Mouse (Mus musculus): ENCODE results near the gene Dcaf15. TPM values are rescaled to one million over a fixed set of nuclear protein-coding genes. Genes with fewer than 3 reads are reported as not detected.

Gene Dcaf15
- polyA plus RNA-seq, 1 experiment from 2014 or later, result 6.8 TPM

DNA sequence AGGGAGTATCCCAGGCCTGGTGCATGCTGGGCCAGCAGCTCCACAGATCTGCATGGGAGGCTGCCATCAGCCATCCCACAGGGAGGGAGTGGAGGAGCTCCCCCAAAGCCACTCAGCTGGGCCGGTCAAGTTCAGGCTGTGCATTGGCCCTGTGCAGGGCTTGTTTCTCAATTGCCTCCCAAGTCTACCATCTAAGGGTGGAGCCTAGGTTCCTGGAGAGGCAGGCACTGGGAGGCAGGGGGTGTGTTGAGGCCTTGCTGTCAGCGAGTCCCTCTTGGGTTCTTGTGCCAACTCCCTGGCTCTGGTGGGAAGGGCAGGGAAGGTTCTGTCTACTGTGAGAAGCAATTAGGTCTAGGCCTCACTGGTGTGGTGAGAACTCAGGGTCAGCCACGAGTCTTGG is 32.6 kb downstream of the Dcaf15 start:
- Histone ChIP-seq H3K4me1 (peaks cover 48% of the 10 kb centered on the region), H3K36me3 (peaks cover 3% of the 10 kb centered on the region; the same call in 1 of the 2 replicates), H3K27me3 (replicated peaks) (no peaks in the 10 kb centered on the region), H3K4me2 (no peak overlapping the region), H3K9ac (no peak overlapping the region), H3K27ac (peak overlapping the region; percentile 11; the same call in 1 of the 2 replicates), H3K9me3 (no peaks in the 10 kb centered on the region), H3K4me3 (replicated peaks) (no peak overlapping the region)
- no peak for ATAC-seq (ENCODE audit: insufficient read depth, low FRiP score, low read depth)
- WGBS, result 79% methylated on average over 3 of the region's 3 CpGs

DNA sequence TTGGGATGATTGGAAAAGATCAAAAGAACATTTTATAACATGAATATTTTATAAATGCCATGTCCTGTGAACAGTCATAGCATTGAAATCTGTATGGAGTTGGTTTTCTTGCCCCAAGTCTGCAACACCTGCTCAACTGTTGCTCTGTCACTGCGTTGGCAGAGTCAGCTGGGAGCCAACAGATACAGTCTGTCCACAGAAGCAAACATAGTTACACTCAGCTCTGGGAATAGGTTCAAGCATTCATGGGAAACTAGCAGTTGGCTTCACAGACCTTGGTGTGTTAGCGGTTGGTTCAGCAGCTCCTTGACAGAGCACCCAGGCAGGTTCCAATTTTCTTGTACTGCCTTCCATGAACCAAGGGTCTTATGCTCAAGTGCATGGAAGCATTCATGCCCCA is 33.9 kb downstream of the Dcaf15 start:
- no peak overlapping the region for H3K4me2 ChIP-seq
- H3K4me3 ChIP-seq (replicated peaks), result no peak overlapping the region
- WGBS, result 79% methylated on average over 2 of the region's 2 CpGs
- H3K36me3 ChIP-seq, result peaks cover 3% of the 10 kb centered on the region; the same call in 1 of the 2 replicates
- no peak overlapping the region for H3K9ac ChIP-seq
- ATAC-seq (ENCODE audit: insufficient read depth, low FRiP score, low read depth), result no peak
- no peaks in the 10 kb centered on the region for H3K27me3 ChIP-seq (replicated peaks)
- H3K9me3 ChIP-seq, result no peaks in the 10 kb centered on the region
- H3K27ac ChIP-seq, result no peak overlapping the region
- H3K4me1 ChIP-seq, result peaks cover 48% of the 10 kb centered on the region

DNA sequence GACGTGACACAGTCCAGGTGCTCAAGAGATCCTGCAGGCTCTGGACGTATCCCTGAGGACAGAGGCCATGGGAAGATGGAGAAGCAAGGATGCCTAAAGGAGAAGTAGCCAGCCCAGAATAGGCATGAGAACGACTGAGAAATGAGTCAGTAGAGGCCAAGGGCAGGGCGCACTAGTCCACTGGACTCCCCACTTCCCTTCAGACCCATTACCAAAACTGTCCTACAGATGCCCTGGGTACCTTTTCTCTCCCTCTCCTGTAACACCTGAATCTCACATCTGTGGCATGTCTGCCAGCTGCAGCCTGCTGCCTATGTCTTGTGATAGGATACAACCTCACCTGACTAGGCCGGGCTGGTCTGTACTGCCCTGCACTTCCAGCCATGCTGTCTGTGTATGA is 34.3 kb downstream of the Dcaf15 start:
- no peaks in the 10 kb centered on the region for H3K27me3 ChIP-seq (replicated peaks)
- no peaks in the 10 kb centered on the region for H3K9me3 ChIP-seq
- no peak for ATAC-seq (ENCODE audit: insufficient read depth, low FRiP score, low read depth)
- no peak overlapping the region for H3K9ac ChIP-seq
- H3K4me3 ChIP-seq (replicated peaks), result no peak overlapping the region
- peaks cover 48% of the 10 kb centered on the region for H3K4me1 ChIP-seq
- 76% methylated on average over 5 of the region's 5 CpGs for WGBS
- H3K27ac ChIP-seq, result no peak overlapping the region
- no peak overlapping the region for H3K4me2 ChIP-seq
- H3K36me3 ChIP-seq, result peaks cover 3% of the 10 kb centered on the region; the same call in 1 of the 2 replicates

DNA sequence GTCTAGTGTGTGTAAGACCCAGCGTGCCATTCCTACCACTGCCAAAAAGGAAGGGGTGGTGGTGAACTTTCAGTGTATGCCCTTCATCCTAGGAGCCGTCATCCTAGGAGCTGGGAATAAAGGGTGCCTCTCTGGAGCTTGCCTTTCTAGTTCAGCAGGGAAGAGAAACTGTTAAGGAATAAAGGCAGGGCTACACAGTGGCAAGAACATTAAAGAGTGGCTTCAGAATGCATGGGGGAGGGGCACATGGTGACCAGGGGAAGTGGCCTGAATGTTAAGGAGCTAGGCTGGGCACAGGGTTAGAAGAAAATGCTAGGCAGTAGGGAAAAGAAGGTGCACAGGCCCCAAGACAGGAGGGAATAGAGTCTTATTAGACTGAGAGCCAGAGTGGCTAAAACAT is 34.8 kb downstream of the Dcaf15 start:
- Histone ChIP-seq H3K27ac (no peak overlapping the region), H3K27me3 (replicated peaks) (no peaks in the 10 kb centered on the region), H3K9ac (no peak overlapping the region), H3K9me3 (no peaks in the 10 kb centered on the region), H3K4me2 (no peak overlapping the region), H3K4me3 (replicated peaks) (no peak overlapping the region), H3K36me3 (no peaks in the 10 kb centered on the region), H3K4me1 (peaks cover 48% of the 10 kb centered on the region)
- ATAC-seq (ENCODE audit: insufficient read depth, low FRiP score, low read depth), result no peak
- 57% methylated on average over 2 of the region's 2 CpGs for WGBS

DNA sequence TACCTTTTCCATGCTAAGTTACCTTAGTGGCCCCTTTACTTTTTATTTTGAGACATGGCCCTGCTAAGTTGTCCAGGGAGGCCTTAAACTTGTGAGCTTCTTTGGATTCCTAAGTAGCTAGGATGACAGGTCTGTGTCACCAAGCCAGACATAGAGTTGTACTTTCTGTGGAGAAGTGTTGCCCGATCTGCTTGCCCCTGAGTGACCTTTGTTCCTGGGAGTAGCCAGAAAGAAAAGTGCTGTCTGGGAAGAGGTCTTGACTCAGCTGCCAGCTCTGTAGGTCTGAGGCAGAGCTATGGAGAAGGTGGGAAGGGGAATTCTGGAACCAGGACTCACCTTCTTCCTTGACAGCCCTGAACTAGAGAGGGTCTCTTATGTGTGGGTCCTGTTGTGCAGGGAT is 35.4 kb downstream of the Dcaf15 start:
- Histone ChIP-seq H3K4me1 (peaks cover 48% of the 10 kb centered on the region), H3K36me3 (no peaks in the 10 kb centered on the region), H3K27me3 (replicated peaks) (no peaks in the 10 kb centered on the region), H3K9ac (no peak overlapping the region), H3K4me3 (replicated peaks) (no peak overlapping the region), H3K4me2 (no peak overlapping the region), H3K27ac (no peak overlapping the region), H3K9me3 (no peaks in the 10 kb centered on the region)
- ATAC-seq (ENCODE audit: insufficient read depth, low FRiP score, low read depth), result no peak
- 27% methylated on average over 1 of the region's 1 CpGs for WGBS

DNA sequence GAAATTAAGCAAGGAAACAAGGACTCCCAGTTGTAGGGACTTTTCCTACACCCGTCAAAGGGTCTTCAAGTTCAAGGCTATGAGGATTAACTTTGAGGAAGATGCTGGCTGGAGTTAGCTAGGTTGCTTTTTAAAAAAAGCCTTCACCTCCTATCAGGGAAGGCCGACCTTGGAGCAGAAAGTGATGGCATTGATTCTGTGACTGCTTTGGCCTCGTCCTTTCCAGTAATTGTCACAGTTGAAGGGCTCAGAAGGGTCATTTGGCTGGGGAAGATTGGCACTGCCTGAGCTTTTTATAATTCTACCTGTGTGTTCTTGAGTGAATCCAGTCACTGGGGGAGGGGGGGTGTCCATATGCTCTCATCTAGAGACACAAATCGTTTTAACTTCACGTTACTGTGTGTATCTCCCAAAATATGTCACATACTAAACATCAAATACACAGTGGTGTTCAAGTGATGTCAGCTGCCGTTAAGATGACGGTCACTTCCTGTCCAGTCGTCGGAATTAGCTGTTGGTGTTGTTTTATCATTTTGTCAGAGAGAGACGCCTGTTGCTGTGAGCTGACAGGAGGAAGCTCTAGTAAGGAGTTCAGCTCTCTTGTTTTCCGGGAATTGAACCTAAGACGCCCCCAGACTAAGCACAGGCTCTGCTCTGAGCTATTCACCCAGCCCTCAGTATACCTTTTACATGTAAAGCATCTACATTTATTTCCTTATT is 36.1 kb downstream of the Dcaf15 start:
- Histone ChIP-seq H3K4me1 (peaks cover 48% of the 10 kb centered on the region), H3K4me3 (replicated peaks) (no peak overlapping the region), H3K27me3 (replicated peaks) (no peaks in the 10 kb centered on the region), H3K9ac (no peak overlapping the region), H3K36me3 (no peaks in the 10 kb centered on the region), H3K9me3 (no peaks in the 10 kb centered on the region), H3K27ac (no peak overlapping the region), H3K4me2 (peak overlapping the region; percentile 53; the same call in 1 of the 2 replicates)
- WGBS, result 47% methylated on average over 12 of the region's 12 CpGs
- no peak for ATAC-seq (ENCODE audit: insufficient read depth, low FRiP score, low read depth)

DNA sequence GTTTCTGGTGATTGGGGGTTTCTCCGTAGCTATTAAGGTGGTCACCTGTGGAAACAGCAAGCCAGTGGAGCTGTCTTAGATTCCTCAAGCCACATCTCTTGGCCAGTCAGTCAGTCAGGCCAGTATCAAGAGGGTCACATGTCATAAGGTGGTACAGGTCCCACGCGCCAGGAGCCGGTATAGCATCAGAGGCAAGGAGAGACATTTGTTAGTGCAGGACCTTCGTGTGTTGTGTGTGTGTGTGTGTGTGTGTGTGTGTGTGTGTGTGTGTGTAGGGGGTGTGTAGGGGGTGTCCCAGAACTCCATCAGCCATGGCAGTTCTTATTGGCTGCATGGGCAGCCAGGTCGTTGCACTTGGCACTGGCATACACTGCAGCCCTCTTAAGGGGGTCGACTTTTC is 36.7 kb downstream of the Dcaf15 start:
- Histone ChIP-seq H3K27ac (0 out of 2 replicates have a peak overlapping the region, but pooled peaks have one; percentile 0), H3K4me2 (peak overlapping the region; percentile 53), H3K4me1 (peaks cover 42% of the 10 kb centered on the region), H3K9me3 (no peaks in the 10 kb centered on the region), H3K4me3 (replicated peaks) (peak overlapping the region; percentile 89), H3K27me3 (replicated peaks) (no peaks in the 10 kb centered on the region), H3K36me3 (no peaks in the 10 kb centered on the region), H3K9ac (no peak overlapping the region)
- WGBS, result 78% methylated on average over 7 of the region's 7 CpGs
- no peak for ATAC-seq (ENCODE audit: insufficient read depth, low FRiP score, low read depth)

DNA sequence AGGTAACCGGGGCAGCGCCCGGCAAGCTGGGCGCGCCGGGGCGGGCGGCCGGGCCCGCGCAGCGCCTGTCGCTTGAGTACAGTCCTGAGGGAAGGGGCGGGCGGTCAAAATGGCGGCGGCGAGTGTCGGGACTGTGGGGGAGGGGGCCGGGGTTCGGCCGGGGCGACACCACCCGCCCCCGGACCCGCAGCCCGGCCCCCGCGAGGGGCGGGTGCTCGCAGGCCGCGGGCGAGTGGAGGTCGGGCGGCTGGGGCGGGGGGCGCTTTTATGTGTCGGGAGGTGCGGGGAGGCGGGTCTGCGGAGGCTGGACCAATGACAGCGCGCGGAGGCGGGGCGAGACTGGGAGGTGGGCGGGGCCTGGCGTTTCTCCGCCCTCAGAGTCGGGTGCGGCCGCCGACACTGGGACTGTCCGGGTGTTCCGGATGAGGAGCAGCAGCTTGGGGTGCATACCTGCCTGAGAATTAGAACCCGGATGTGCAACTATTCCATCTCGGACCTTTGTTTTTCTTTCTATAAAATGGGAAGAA is 37.5 kb downstream of the Dcaf15 start:
- peak overlapping the region; percentile 53 for H3K4me2 ChIP-seq
- H3K4me1 ChIP-seq, result peaks cover 35% of the 10 kb centered on the region
- no peaks in the 10 kb centered on the region for H3K27me3 ChIP-seq (replicated peaks)
- peak overlapping the region; percentile 89 for H3K4me3 ChIP-seq (replicated peaks)
- no peaks in the 10 kb centered on the region for H3K9me3 ChIP-seq
- peak overlapping the region; percentile 76 for H3K9ac ChIP-seq
- peak overlapping the region; percentile 98 for H3K27ac ChIP-seq
- peak; percentile 57 for ATAC-seq (ENCODE audit: insufficient read depth, low FRiP score, low read depth)
- WGBS, result under 1% methylated on average over 49 of the region's 58 CpGs
- no peaks in the 10 kb centered on the region for H3K36me3 ChIP-seq

DNA sequence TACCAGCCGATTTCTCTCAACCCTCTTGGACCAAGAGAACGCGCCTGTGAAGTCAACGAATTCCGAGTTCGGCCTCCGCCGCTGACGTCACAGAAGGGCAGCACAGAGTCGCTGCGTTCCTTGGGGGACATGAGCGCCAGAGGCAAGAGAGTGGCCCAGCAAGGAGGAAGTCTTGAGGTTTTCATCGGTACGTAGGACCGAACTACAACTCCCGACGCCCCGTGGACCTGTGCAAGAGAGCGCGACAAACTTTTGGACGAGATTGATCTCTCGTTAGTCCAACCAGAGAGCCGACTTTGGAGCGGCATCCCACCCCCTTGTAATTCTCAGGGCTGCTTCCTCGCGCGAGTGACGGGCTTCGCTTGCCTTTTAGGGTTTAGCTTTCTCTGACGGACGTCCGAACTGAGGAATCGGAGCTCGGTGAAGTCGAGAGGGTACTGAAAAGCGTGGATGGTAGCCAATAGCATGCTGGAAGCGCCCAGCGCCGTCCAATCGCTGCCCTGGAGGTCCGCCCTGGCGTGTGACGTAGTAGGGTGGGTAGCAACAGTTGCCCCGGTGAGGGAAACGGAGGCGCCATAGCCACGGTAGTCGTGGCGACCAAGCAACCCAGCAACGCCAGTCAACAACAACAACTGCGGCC is 38.2 kb downstream of the Dcaf15 start, which contains the start of gene Rfx1:
Gene Rfx1, plus strand, starts transcription at position 544 of the 640 bp plus-strand sequence.
- Histone ChIP-seq H3K27ac (peak within 1 kb of the TSS; percentile 98), H3K4me3 (replicated peaks) (peak within 1 kb of the TSS; percentile 89), H3K4me1 (peaks cover 29% of the 10 kb centered on the region), H3K9me3 (no peaks in the 10 kb centered on the region), H3K9ac (peak within 1 kb of the TSS; percentile 76), H3K36me3 (no peaks in the 10 kb centered on the region), H3K4me2 (peak within 1 kb of the TSS; percentile 83), H3K27me3 (replicated peaks) (no peaks in the 10 kb centered on the region)
- under 1% methylated on average over 51 of the region's 51 CpGs for WGBS
- peak; percentile 97 for ATAC-seq (ENCODE audit: insufficient read depth, low FRiP score, low read depth)

DNA sequence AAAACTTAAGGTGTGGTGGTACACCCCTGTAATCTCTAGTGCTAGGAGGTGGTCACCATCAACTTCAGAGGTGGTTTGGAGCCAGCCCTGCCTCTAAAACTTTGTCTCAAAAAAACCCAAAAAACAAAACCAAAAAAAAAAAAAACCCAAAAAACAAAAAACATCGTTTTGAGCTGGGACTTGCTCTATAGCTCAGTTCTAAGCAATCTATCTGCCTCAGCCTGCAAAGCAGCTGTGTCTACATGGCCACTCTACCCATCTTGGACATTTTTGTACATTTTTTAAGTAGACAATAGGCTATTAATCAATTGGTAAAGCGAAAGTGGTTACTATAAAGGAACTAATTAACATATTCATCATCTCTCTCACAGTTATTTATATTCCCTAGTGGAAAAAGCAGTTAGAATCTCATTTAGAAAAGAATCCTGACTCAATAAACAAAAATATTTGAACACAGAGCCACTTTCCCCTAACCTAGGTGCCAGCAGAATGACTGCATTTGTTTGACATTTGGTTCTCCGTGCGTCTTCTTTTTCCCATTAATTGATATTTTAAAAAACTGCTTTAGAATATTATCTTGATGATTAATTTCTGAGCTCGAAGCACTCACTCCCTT is 39.0 kb downstream of the Dcaf15 start:
- WGBS, result 18% methylated on average over 5 of the region's 5 CpGs
- Histone ChIP-seq H3K36me3 (no peaks in the 10 kb centered on the region), H3K4me3 (replicated peaks) (peak overlapping the region; percentile 89), H3K27ac (peak overlapping the region; percentile 89), H3K9ac (peak overlapping the region; percentile 37; the same call in 1 of the 2 replicates), H3K9me3 (no peaks in the 10 kb centered on the region), H3K4me1 (peaks cover 27% of the 10 kb centered on the region), H3K4me2 (peak overlapping the region; percentile 83), H3K27me3 (replicated peaks) (no peaks in the 10 kb centered on the region)
- no peak for ATAC-seq (ENCODE audit: insufficient read depth, low FRiP score, low read depth)

DNA sequence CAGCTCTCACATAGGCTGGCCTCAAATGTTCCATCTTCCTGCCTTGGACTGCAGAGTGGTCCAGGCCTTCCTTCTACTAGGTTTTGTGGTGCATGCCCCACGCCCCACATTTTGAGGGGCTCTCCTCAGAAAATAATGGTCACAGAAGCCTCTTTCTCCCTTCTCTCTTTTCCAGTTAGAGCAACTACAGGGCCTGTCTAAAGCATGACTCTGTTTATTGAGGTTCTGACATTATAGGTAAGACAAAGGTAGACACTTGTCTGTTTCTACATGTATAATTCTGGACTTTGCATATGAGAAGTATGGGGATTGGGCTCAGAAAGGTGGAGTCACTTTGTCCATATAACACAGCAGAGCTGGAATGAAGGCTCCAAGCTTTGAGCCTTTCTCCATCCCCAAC is 39.5 kb downstream of the Dcaf15 start, which contains the start of gene Gm10643:
Gene Gm10643, minus strand, starts transcription at position 101 of the 400 bp plus-strand sequence.
- H3K9me3 ChIP-seq, result no peaks in the 10 kb centered on the region
- H3K4me1 ChIP-seq, result peaks cover 23% of the 10 kb centered on the region
- H3K4me2 ChIP-seq, result peak within 1 kb of the TSS; percentile 83
- no peak for ATAC-seq (ENCODE audit: insufficient read depth, low FRiP score, low read depth)
- H3K9ac ChIP-seq, result peak within 1 kb of the TSS; percentile 37; the same call in 1 of the 2 replicates
- 88% methylated on average over 1 of the region's 1 CpGs for WGBS
- H3K36me3 ChIP-seq, result no peaks in the 10 kb centered on the region
- peak within 1 kb of the TSS; percentile 89 for H3K27ac ChIP-seq
- no peaks in the 10 kb centered on the region for H3K27me3 ChIP-seq (replicated peaks)
- H3K4me3 ChIP-seq (replicated peaks), result peak within 1 kb of the TSS; percentile 89
